Mouse (Mus musculus) cortical plate, adult 2 months (tissue): Measurements from ENCODE around the gene Opa3.

Experiments used
- CTCF ChIP-seq: fragments of 200-500 bp; IDR thresholded peaks from 2 replicates; pipeline ENCODE4 v1.5.1; 2011; ENCODE audit warnings: mild to moderate bottlenecking, control low read depth, low read length; ENCODE audit not compliant: insufficient read depth; ENCODE audit errors: extremely low read depth
- POLR2A ChIP-seq: fragments of 200-500 bp; IDR thresholded peaks from 2 replicates; pipeline ENCODE4 v1.6.1; 2011; ENCODE audit warnings: mild to moderate bottlenecking, low read length, control low read depth; ENCODE audit not compliant: insufficient read depth; ENCODE audit errors: extremely low read depth

DNA sequence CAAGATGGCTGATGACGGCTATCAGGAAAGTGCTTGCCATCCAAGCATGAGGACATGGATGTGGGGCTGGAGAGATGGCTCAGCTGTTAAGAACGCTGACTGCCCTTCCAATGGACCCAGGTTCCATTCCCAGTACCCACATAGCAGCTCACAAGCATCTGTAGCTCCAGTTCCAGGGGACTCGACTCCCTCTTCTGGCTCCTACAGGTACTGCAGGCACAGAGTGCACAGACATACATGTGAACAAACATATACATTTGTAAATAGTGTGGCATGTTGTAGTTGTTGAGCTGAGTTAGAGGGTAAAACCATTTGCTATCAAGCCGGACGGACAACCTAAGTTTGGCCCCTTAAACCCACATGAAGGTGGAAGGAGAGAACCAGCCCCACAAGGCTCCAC lies 18.1 kb upstream of the Opa3 start:
- peak; percentile 13; the same call in 1 of the 2 replicates for TF ChIP-seq CTCF
- no peak for TF ChIP-seq POLR2A
